Mouse (Mus musculus): ENCODE data around the gene Rpl39l. TPM values are rescaled to one million over a fixed set of nuclear protein-coding genes. Genes with fewer than 3 reads are reported as not detected.
"Not testable (repeated sequence)": the region's sequence is repeated elsewhere in the genome, so short reads cannot be mapped to it uniquely, and the experiment has no call there.

Gene Rpl39l
- polyA plus RNA-seq, 1 experiment: not detected

- H3K36me3 ChIP-seq (ENCODE audit: control insufficient read depth, insufficient read depth): no peaks in the 10 kb centered on the region
- peak within 1 kb of the TSS; percentile 34 for H3K4me2 ChIP-seq (ENCODE audit: low read depth)
- no peak within 1 kb of the TSS for H3K4me3 ChIP-seq
- TF ChIP-seq E2F4 (IDR thresholded peaks at IDR 0.05; ENCODE audit: insufficient read depth) (peak; percentile 53), REST (IDR thresholded peaks at IDR 0.05; ENCODE audit: insufficient read depth, insufficient read length) (no peak), POLR2AphosphoS2 (IDR thresholded peaks at IDR 0.05; ENCODE audit: insufficient read length, low read depth) (no peak), POLR2A (IDR thresholded peaks at IDR 0.05; ENCODE audit: insufficient read length, low read depth) (no peak), TCF3 (IDR thresholded peaks at IDR 0.05; ENCODE audit: insufficient read length, low read depth) (no peak)
- H3K79me2 ChIP-seq (ENCODE audit: control insufficient read depth, insufficient read depth): no peaks in the 10 kb centered on the region
- no peaks in the 10 kb centered on the region for H3K27me3 ChIP-seq (ENCODE audit: control insufficient read depth, insufficient read depth, insufficient read length)
- H3ac ChIP-seq (ENCODE audit: control insufficient read depth, insufficient read length): no peak within 1 kb of the TSS
These were observed 22.9 kb downstream of the Rpl39l start, which contains the start of gene Atf7ip2 for GRCm38 (mm10) chr16:10192679-10193506. Gene Atf7ip2, plus strand, starts transcription at chr16:10192712.

GRCm38 (mm10) chr16:10208777-10209176, 38.8 kb downstream of the Rpl39l start:
- H3K36me3 ChIP-seq (ENCODE audit: control insufficient read depth, insufficient read depth): no peaks in the 10 kb centered on the region
- no peaks in the 10 kb centered on the region for H3K27me3 ChIP-seq (ENCODE audit: control insufficient read depth, insufficient read depth, insufficient read length)
- TF ChIP-seq CEBPB (IDR thresholded peaks at IDR 0.05; ENCODE audit: insufficient read depth, poor library complexity, severe bottlenecking) (no peak), TCF3 (IDR thresholded peaks at IDR 0.05; ENCODE audit: insufficient read length, low read depth) (no peak), TCF12 (IDR thresholded peaks at IDR 0.05; ENCODE audit: insufficient read depth, poor library complexity, severe bottlenecking) (no peak), SRF (IDR thresholded peaks at IDR 0.05; ENCODE audit: control insufficient read depth, insufficient read length, low read depth) (no peak), USF1 (IDR thresholded peaks at IDR 0.05; ENCODE audit: low read depth) (no peak), MAX (IDR thresholded peaks at IDR 0.05; ENCODE audit: low read depth) (no peak), POLR2A (IDR thresholded peaks at IDR 0.05; ENCODE audit: insufficient read length, low read depth) (no peak), REST (IDR thresholded peaks at IDR 0.05; ENCODE audit: insufficient read depth, insufficient read length) (no peak), MYOD1 (IDR thresholded peaks at IDR 0.05; ENCODE audit: control insufficient read depth in 1 of 3, insufficient read length in 2 of 3, low read depth in 2 of 3) (no peak), POLR2AphosphoS2 (IDR thresholded peaks at IDR 0.05; ENCODE audit: insufficient read length, low read depth) (no peak)
- H3K79me2 ChIP-seq (ENCODE audit: control insufficient read depth, insufficient read depth): no peaks in the 10 kb centered on the region
- no peak overlapping the region for H3K4me2 ChIP-seq (ENCODE audit: low read depth)
- H3K4me3 ChIP-seq: no peak overlapping the region
- no peak overlapping the region for H3ac ChIP-seq (ENCODE audit: control insufficient read depth, insufficient read length)

GRCm38 (mm10) chr16:10216366-10216765, 46.3 kb downstream of the Rpl39l start:
- not testable (repeated sequence) for H3K4me3 ChIP-seq; H3K27me3 ChIP-seq (ENCODE audit: control insufficient read depth, insufficient read depth, insufficient read length); H3K79me2 ChIP-seq (ENCODE audit: control insufficient read depth, insufficient read depth); H3K36me3 ChIP-seq (ENCODE audit: control insufficient read depth, insufficient read depth); H3ac ChIP-seq (ENCODE audit: control insufficient read depth, insufficient read length); H3K4me2 ChIP-seq (ENCODE audit: low read depth)

DNA sequence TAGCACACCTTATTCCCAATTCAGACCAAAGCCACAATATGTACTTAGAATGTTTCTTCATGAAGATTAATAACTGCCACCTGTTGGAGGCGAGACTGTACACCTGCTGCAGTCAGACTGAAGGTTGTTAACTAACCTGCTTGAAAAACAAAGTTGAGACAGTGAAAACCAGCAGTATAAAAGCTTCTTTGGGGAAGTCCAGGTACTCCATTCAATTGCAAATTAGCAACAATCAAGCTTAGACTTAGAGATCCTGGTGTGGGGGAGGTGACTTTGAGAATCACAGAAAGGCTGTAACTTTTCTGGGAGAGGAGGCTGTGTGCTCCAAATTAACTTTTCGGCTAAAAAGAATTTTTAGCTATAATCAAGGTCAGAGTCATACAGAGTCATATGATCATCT, 47.0 kb downstream of the Rpl39l start:
- not testable (repeated sequence) for H3K4me2 ChIP-seq (ENCODE audit: low read depth); H3K27me3 ChIP-seq (ENCODE audit: control insufficient read depth, insufficient read depth, insufficient read length); H3K79me2 ChIP-seq (ENCODE audit: control insufficient read depth, insufficient read depth); H3K36me3 ChIP-seq (ENCODE audit: control insufficient read depth, insufficient read depth); H3K4me3 ChIP-seq; H3ac ChIP-seq (ENCODE audit: control insufficient read depth, insufficient read length)

Other genes with a start within 250 kb of the Rpl39l start
- gene Grin2a, start 174.7 kb upstream of the Rpl39l start, polyA plus RNA-seq (2012; fragmentation: generic; extraction: Trizol): 0.01 TPM
- gene Atf7ip2, start 22.5 kb downstream of the Rpl39l start, polyA plus RNA-seq (2012; fragmentation: generic; extraction: Trizol): not detected
- 212 TPM for gene Emp2, start 143.7 kb downstream of the Rpl39l start, polyA plus RNA-seq (2012; fragmentation: generic; extraction: Trizol)
- gene Tekt5, start 225.3 kb downstream of the Rpl39l start, polyA plus RNA-seq (2012; fragmentation: generic; extraction: Trizol): 21.8 TPM
- 38.8 TPM for gene Nubp1, start 241.7 kb downstream of the Rpl39l start, polyA plus RNA-seq (2012; fragmentation: generic; extraction: Trizol)

Measured in myocyte (in vitro differentiated cells).